In genomic region chr2:124234636-124235221, GRCm38 (mm10) we compare ENCODE assay signal across 14 mouse cellular contexts.
DNase-seq lines count a peak whose midpoint lies in the region; ATAC-seq lines count a peak whose summit lies in the region.
"Had no signal": no experiment of that assay in that cellular context is flagged by ENCODE, and none has a peak within 500 bp of the region (broad histone marks: within the 10 kb centered on the region; RNA-seq: fewer than 3 reads in every experiment).

No protein-coding gene starts in this region.

- no peaks in the 10 kb centered on the region for H3K36me3 ChIP-seq in forebrain, embryonic 12.5 days (replicated peaks)
- no peaks in the 10 kb centered on the region for H3K36me3 ChIP-seq in forebrain, embryonic 11.5 days (ENCODE audit: control insufficient read depth, insufficient read depth, low read length)
- no peaks in the 10 kb centered on the region for H3K36me3 ChIP-seq in hindbrain, embryonic 16.5 days (ENCODE audit: control insufficient read depth, insufficient read depth, low read length)
- H3K36me3 ChIP-seq in midbrain, embryonic 11.5 days (ENCODE audit: control insufficient read depth, insufficient read depth, low read length), result no peaks in the 10 kb centered on the region
- H3K36me3 ChIP-seq: G1E; heart, embryonic 13.5 days; liver, embryonic 12.5 days had no signal

- H3K4me2 ChIP-seq in forebrain, embryonic 12.5 days, result no peak overlapping the region
- H3K4me2 ChIP-seq in forebrain, embryonic 11.5 days (ENCODE audit: low read depth, low read length, severe bottlenecking), result no peak overlapping the region
- no peak overlapping the region for H3K4me2 ChIP-seq in hindbrain, embryonic 16.5 days (ENCODE audit: low read length)
- no peak overlapping the region for H3K4me2 ChIP-seq in midbrain, embryonic 11.5 days
- H3K4me2 ChIP-seq: heart, embryonic 13.5 days; liver, embryonic 12.5 days had no signal

- DNase-seq in forebrain, embryonic 11.5 days (ENCODE audit: low spot score), result no peak
- DNase-seq in R1 (ENCODE audit: low read depth, low spot score), result peak; percentile 71
- peak; percentile 87 for DNase-seq in midbrain, embryonic 11.5 days (ENCODE audit: low spot score, missing footprints)
- no peak for DNase-seq in adrenal gland, adult 8-10 months
- DNase-seq in layer of hippocampus, postnatal 14 days (ENCODE audit: low spot score in 2 of 2), result no peak
- no peak for DNase-seq in adrenal gland, adult 2 months
- DNase-seq: gastrocnemius, postnatal 14 days; kidney, postnatal 25 days had no signal

- no peak overlapping the region for H3K27ac ChIP-seq in forebrain, embryonic 12.5 days
- H3K27ac ChIP-seq in forebrain, embryonic 11.5 days (ENCODE audit: low read depth, low read length), result no peak overlapping the region
- peak overlapping the region; percentile 23 for H3K27ac ChIP-seq in hindbrain, embryonic 16.5 days (ENCODE audit: low read depth, low read length)
- no peak overlapping the region for H3K27ac ChIP-seq in midbrain, embryonic 11.5 days (ENCODE audit: low read depth, low read length)
- H3K27ac ChIP-seq: heart, embryonic 13.5 days; liver, embryonic 12.5 days had no signal

- no peaks in the 10 kb centered on the region for H3K27me3 ChIP-seq in forebrain, embryonic 12.5 days
- no peaks in the 10 kb centered on the region for H3K27me3 ChIP-seq in forebrain, embryonic 11.5 days (ENCODE audit: control insufficient read depth, insufficient read depth, low read length)
- no peaks in the 10 kb centered on the region for H3K27me3 ChIP-seq in hindbrain, embryonic 16.5 days (replicated peaks; ENCODE audit: control insufficient read depth, insufficient read depth, low read length)
- H3K27me3 ChIP-seq in midbrain, embryonic 11.5 days (ENCODE audit: control insufficient read depth, insufficient read depth, low read length), result no peaks in the 10 kb centered on the region
- H3K27me3 ChIP-seq: heart, embryonic 13.5 days; liver, embryonic 12.5 days had no signal

- ATAC-seq in forebrain, embryonic 12.5 days (ENCODE audit: low FRiP score), result 0 out of 2 replicates have a peak, but pooled peaks have one; percentile 20
- ATAC-seq in forebrain, embryonic 11.5 days (replicated peaks; ENCODE audit: low FRiP score), result no peak
- peak; percentile 83 for ATAC-seq in hindbrain, embryonic 16.5 days
- ATAC-seq in midbrain, embryonic 11.5 days (ENCODE audit: low FRiP score), result no peak
- ATAC-seq: inflammation-experienced regulatory T-cells, adult 6 months; liver, embryonic 12.5 days had no signal

- peaks cover 14% of the 10 kb centered on the region for H3K4me1 ChIP-seq in forebrain, embryonic 12.5 days
- H3K4me1 ChIP-seq in forebrain, embryonic 11.5 days (replicated peaks; ENCODE audit: control insufficient read depth, insufficient read depth, low read length), result no peaks in the 10 kb centered on the region
- H3K4me1 ChIP-seq in hindbrain, embryonic 16.5 days (ENCODE audit: control insufficient read depth, insufficient read depth, low read depth, low read length), result peaks cover 13% of the 10 kb centered on the region
- peaks cover 5% of the 10 kb centered on the region for H3K4me1 ChIP-seq in midbrain, embryonic 11.5 days (ENCODE audit: control insufficient read depth, insufficient read depth, low read length)
- H3K4me1 ChIP-seq: liver, embryonic 12.5 days had no signal

- no peaks in the 10 kb centered on the region for H3K9me3 ChIP-seq in forebrain, embryonic 12.5 days
- no peaks in the 10 kb centered on the region for H3K9me3 ChIP-seq in forebrain, embryonic 11.5 days (ENCODE audit: control insufficient read depth, low read length)
- no peaks in the 10 kb centered on the region for H3K9me3 ChIP-seq in hindbrain, embryonic 16.5 days (ENCODE audit: control insufficient read depth, low read length)
- no peaks in the 10 kb centered on the region for H3K9me3 ChIP-seq in midbrain, embryonic 11.5 days (ENCODE audit: control insufficient read depth, low read length)
- H3K9me3 ChIP-seq: heart, embryonic 13.5 days; liver, embryonic 12.5 days had no signal

- H3K9ac ChIP-seq in forebrain, embryonic 12.5 days, result no peak overlapping the region
- no peak overlapping the region for H3K9ac ChIP-seq in forebrain, embryonic 11.5 days (ENCODE audit: low read length)
- H3K9ac ChIP-seq in hindbrain, embryonic 16.5 days (ENCODE audit: low read depth, low read length), result no peak overlapping the region
- H3K9ac ChIP-seq in midbrain, embryonic 11.5 days (ENCODE audit: low read length), result no peak overlapping the region
- H3K9ac ChIP-seq: heart, embryonic 13.5 days; liver, embryonic 12.5 days had no signal

- 80% methylated on average over 9 of the region's 9 CpGs for WGBS in forebrain, embryonic 12.5 days
- 80% methylated on average over 9 of the region's 9 CpGs for WGBS in forebrain, embryonic 11.5 days
- WGBS in hindbrain, embryonic 16.5 days, result 53% methylated on average over 9 of the region's 9 CpGs
- 69% methylated on average over 9 of the region's 9 CpGs for WGBS in midbrain, embryonic 11.5 days

- no peak overlapping the region for H3K4me3 ChIP-seq in forebrain, embryonic 12.5 days (replicated peaks)
- no peak overlapping the region for H3K4me3 ChIP-seq in forebrain, embryonic 11.5 days (ENCODE audit: low read depth, low read length)
- H3K4me3 ChIP-seq in hindbrain, embryonic 16.5 days (ENCODE audit: low read length), result no peak overlapping the region
- no peak overlapping the region for H3K4me3 ChIP-seq in midbrain, embryonic 11.5 days (ENCODE audit: low read depth, low read length)
- H3K4me3 ChIP-seq: heart, embryonic 13.5 days; liver, embryonic 12.5 days had no signal

Comparison
In these comparisons a context has a peak if more than half of its experiments do, and no peak if none do; other contexts are left out.
1. ATAC-seq: peak in forebrain, embryonic 12.5 days (single experiment) and hindbrain, embryonic 16.5 days (single experiment); none in forebrain, embryonic 11.5 days (single experiment) and midbrain, embryonic 11.5 days (single experiment).
2. DNase-seq: peak in R1 (single experiment) and midbrain, embryonic 11.5 days (single experiment); none in forebrain, embryonic 11.5 days (single experiment), adrenal gland, adult 8-10 months (single experiment), layer of hippocampus, postnatal 14 days (0 of 2) and adrenal gland, adult 2 months (single experiment).